Mouse (Mus musculus): ENCODE data around the gene Mbnl1.
A peak's percentile ranks its signal among the peaks of the same experiment; 100 is the strongest.
"Not testable (repeated sequence)": the region's sequence is repeated elsewhere in the genome, so short reads cannot be mapped to it uniquely, and the experiment has no call there.

The Mbnl1 gene

DNA sequence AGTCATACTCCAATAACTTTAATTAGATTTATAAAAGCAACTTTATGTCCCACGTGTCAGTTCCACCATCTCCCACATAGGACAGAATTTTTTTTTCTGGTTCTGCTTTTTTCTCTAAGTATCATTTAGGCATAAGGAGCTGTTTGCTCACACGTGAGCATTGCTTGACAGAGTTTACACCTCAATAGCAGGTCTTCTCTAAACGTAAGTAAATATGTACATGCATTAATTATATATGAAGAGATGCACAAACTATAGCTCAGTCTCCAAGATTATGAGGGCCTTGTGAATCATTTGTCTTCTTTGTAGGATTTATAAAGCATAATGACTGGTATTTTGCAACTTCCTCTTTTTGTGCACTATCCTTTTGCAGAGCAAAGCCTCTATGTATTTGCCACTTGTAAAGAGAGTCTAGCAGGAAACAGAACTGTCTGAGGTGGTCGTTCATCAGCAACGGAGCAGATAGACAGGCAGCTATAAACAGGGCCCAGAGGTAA, at the start of gene Mbnl1:
TSS of gene Mbnl1 (plus strand) at position 150 of the 497 bp plus-strand sequence.
- DNase-seq (ENCODE audit: low spot score in 2 of 2) = no peak

DNA sequence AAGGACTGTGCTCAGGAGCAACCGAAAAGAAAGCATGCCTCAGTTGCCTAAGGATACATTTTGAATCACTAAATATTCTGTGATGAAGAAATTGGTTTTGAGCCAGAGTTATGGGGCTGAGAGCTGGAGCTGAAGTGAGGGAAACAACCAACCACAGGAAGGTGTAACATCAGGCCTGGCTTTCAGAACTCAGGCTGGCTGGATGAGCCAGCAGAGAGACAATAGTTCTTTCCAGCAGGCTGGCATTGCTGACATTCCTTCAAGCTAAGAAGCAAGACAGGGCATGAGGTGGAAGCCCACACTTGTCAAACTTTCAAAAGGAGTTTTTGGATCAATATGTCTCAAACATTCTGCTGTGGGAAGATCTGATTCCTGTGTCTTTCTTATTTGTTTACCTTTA, 48.5 kb upstream of the Mbnl1 start:
- DNase-seq (ENCODE audit: low spot score in 2 of 2) = no peak

DNA sequence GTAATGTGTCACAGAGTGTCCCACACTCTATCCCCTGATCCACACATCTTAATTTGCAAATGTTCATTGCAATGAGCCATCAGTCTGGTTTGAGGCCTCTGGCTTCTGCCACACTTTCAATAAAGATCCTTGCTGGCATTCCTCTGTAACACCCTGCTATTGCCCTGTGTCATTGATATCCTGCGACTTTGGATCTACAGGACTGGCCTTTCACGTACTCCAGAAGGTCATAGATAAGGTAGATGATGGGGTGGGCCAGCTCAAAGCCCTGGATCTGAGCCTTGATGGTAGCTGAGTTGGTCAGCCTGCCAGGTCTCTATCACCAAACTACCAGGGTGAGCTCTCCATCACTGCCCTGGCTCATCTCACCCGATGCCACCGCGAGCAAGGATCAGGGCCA, 43.6 kb upstream of the Mbnl1 start:
- no peak for DNase-seq (ENCODE audit: low spot score in 2 of 2)

DNA sequence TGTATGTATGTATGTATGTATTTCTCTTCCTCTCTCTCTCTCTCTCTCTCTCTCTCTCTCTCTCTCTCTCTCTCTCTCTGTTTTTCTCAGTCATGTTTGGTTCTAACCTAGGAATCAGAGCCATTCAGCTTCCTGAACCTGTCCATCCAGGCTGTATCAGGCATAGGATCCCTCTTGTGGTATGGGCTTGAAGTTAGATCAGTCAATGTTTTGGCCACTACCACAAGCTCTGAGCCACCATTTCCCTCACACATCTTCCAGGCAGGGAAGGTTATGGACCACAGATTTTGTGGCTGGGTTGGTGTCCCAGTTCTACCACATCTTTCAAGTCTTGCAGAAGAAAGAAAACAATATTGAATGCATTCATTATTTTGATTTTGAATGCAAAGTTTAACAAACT, 35.4 kb upstream of the Mbnl1 start:
- no peak for DNase-seq (ENCODE audit: low spot score in 2 of 2)

DNA sequence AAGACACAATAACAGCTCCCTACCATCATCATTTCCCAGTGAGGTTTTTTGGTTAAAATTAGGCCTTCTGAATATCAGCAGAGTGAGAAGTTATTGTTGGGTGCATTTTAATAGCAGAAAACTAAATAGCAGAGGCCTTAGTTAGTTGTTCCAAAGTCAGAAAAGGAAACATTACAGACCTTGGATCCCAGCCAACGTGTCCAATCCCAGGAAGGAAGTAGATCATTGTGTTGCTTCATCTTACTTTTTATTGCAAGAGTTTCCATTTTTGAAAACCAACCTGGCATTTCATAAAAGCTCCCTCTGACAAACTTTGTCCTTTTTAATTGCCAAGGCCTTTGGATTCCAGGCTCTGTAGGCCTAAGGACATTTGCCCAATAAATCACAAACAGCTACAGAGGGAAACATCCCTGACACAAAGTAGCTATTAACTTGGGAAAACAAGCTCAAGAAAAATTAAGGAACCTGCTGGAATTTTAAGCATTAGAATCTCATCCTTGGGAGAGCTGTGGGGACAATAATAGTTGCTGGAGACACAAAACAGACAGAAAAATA, 34.9 kb upstream of the Mbnl1 start:
- DNase-seq (ENCODE audit: low spot score in 2 of 2) = peak in 1 of 2 experiments; percentile 22

DNA sequence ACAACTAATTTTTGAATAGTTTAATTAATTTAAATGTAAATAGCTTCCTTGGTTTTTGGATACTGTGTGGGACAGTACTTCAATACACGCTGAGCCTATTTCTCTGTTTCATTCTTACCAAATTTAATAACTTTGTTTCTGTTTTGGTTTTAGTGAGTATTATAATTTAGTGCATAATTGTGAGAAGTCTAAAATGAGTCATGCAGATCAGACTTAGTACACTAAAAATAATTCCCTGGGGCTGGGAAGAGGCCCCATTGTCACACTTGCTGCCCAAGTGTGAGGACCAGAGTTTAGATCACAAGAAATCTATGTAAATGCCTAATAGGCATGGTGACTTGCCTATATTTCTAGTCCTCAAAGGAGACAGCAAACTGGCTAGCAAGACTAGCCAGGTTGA, 33.9 kb upstream of the Mbnl1 start:
- no peak for DNase-seq (ENCODE audit: low spot score in 2 of 2)

DNA sequence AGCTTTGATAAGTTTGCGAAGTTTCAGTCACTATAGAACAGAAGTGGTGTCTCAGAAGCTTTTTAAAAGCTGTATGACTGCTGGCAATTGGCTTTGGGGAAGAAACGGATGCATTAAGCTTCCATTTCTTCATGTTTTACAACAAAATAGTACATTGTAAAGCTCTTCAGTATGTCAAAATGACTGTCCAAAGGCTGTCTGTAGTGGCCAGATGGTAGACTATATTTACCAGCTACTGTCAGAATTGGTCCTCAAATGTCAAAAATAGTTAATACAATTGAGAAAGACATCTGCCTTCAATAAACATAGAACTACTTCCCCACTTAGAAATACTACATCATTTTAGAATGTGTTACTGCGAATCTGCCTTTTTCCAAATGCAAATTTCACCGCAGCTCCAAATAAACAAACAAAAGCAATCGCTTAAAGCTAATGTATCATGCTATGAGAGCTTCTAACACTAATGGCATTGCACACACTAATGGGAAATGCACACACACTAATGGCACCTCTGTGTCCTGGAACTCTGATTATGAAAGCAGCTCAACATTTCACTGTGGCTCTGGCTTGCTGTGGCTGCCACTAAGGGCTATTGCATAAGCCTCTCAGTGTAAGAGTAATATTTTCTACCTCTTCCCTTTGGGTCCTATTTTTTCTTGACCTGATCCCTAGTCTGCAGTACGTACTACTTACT, 10.7 kb upstream of the Mbnl1 start:
- DNase-seq (ENCODE audit: low spot score in 2 of 2) = no peak

DNA sequence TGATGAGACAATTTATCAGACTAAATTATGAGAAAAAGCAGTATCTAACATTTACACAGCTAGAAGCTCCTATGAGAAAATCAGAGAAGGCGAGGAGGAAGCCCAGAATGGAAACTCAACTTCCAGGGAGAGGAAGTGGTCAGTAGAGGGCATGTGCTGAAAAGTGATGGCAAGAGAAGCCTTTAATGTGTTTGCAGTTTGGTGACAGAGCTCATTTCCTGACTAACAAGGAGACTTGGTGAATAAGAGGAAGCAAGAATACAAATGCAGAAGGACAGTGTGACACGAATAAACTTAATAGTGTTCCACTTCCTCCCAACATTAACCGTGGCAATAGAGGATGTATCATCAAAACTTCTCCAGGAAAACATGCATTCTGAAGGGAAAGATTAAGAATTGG, 4.0 kb upstream of the Mbnl1 start:
- not testable (repeated sequence) for DNase-seq (ENCODE audit: low spot score in 2 of 2)

DNA sequence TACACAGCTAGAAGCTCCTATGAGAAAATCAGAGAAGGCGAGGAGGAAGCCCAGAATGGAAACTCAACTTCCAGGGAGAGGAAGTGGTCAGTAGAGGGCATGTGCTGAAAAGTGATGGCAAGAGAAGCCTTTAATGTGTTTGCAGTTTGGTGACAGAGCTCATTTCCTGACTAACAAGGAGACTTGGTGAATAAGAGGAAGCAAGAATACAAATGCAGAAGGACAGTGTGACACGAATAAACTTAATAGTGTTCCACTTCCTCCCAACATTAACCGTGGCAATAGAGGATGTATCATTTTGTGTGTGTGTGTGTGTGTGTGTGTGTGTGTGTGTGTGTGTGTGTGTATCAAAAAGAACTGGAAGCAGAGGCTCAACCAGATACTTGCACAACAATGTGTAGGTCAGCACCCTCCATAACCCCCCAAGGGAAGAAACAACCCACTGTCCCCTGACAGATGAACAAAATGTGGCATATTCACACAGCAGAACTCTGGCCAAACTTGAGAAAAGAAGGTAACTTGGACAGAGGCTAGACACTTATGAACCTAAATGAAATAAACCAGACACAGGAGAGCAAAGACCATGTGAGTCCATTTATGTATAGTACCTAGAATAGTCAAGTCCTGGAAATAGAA, 3.3 kb upstream of the Mbnl1 start:
- not testable (repeated sequence) for DNase-seq (ENCODE audit: low spot score in 2 of 2)

DNA sequence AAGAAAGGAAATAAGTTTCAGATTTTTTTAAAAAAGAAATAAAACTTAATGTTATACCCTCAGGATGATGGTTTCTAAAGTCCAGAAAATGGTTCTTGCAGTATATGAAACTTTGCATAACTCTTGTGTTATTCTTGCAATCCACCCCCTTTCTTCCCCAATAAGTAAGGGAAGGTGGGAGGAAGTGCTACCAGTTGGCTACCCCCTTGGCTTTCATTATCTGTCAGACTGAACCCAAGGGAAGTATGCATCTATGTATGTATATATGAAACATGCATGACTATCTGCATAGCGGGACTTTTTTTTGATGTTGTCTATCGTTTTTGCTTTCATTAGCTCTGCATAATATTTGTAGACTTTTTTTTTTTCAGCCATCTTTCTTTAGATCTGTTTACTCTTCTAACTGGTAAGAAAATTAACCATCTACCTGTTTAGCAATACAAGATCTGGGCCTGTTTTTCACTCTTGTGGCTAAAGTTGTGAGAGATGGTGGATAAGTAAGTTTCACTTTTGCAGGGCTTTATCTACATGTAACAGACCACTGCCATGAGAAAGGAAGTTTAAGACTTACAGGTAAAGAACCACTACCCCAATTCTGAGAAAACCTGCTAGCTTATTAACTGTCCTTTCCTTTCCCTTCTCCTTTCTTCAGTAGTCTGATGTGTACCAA, 484 bp upstream of the Mbnl1 start:
- no peak for DNase-seq (ENCODE audit: low spot score in 2 of 2)

DNA sequence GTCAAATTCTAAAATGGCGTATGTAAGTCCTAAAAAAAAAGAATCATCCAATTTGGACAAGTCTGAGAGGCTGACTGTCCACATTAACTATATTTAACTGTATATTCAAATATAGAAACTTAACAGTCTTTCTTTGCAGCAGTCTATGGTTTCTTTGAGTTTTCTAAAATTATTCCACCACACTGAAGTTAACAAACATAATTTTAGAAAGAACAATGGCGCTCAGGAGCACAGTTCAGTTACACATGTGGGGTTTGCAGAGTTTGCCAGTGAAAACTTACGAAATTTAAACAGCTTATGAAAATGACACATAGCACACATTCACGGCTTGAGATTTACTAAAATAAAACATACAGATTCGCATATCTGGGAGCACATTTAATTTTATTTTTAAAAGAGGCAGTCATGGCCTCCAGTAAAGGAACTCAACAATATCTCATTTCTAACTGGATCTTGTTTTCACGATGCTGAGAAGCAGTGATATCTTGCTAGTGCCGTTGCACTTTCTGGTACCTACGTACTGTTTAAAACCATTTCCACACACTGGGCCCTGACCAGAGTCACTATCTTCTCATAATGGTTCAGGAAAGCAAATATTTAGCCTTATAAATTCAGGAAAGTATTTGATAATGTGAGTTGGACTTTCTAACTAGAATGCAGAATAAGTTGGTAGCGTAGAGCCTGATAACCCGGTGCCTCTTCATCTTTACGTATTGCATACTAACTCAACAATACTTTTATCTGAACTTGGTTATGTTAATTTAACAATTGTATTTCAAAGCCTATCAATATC, 1.4 kb downstream of the Mbnl1 start:
- DNase-seq (ENCODE audit: low spot score in 2 of 2) = no peak

DNA sequence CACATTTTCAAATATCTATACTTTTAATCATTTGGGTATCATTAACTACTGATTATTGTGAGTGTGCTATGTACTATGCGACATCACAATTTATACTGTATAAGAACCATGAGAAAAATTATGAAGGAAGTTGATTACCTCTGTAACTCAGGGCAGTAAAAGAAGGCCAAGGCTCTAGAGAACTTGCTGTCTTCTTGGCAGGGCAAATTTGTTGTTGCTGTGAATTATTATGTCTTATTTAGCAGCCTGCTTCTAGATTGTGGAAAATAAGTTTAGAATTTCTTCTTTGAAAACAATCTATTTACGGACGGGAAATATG, 2.0 kb downstream of the Mbnl1 start:
- DNase-seq (ENCODE audit: low spot score in 2 of 2) = no peak

DNA sequence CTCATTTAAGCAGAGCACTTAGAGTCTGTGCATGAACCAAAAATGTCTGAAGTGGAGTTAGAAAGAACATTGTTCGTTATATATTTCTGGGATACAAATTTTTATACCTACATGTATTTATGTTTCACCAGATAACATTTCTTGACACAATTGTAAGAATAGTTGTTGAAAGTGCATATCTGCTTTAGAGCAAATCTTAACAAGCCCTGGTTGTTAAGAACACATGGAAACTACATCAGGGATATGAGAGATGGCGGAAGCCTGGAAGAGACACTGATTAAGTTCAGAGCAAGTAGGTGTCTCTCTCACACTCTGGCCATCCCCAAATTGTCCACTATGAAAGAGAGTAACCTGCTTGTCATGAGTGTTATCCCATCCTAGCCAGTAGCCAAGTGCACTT, 2.4 kb downstream of the Mbnl1 start:
- no peak for DNase-seq (ENCODE audit: low spot score in 2 of 2)

DNA sequence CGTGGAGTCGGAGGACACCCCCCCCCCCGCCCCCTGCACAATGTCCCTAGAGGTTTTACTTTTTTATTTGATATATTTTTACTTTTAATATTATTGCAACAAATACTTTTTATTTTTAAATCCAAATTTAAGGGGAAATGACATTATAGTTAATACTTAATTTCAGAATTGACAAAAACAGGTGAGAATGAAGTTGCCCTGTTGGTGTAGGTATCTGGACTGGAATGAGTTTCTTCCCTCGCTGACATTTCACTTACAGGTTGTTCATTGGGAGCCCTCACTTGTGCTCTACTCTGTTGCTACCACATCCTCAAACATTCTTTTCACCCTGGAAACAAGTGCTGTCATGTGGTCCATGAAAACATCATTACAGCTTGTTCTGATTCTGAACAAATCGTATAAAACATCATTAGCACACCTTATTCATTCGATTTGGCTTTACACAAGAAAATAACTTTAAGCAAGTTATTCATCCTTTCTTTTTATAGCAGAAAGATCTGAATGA, 4.2 kb downstream of the Mbnl1 start:
- DNase-seq (ENCODE audit: low spot score in 2 of 2) = no peak

DNA sequence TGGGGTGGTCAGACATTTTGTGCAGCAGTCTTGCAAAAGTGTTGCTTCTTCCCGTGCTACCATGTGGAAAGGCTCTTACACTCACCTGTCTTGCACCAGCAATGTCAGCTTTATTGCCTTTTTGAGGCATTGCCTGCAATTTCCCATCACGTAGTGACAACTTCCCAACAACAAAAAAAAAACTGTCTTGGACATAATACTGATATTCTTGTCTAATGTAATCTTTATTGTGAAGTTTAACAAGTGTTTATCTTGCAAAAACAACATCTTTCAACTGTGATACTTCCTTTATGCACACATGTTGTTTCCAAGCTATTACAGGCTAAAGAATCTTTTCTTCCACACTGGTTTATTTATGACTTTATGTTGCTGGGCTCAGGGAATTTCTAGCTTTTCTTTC, 5.8 kb downstream of the Mbnl1 start:
- DNase-seq (ENCODE audit: low spot score in 2 of 2) = no peak

DNA sequence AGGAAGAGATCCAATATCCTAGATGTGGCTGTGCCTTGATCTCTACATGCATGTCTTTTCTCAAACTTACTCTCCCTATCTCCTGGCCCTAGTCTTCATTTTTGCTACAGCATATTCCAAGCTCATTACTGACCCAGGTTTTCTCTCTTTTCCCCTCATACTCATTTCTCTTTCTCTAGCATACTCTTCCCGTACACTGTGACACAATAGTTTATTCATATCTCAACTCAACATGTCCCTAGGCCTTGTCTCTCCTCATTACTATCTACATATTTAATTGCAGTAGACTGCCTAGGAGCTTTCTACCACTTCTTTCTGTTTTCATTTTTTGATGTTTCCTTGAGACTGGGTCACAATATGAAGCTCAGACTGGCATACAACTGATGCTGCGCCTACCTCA, 8.1 kb downstream of the Mbnl1 start:
- no peak for DNase-seq (ENCODE audit: low spot score in 2 of 2)

DNA sequence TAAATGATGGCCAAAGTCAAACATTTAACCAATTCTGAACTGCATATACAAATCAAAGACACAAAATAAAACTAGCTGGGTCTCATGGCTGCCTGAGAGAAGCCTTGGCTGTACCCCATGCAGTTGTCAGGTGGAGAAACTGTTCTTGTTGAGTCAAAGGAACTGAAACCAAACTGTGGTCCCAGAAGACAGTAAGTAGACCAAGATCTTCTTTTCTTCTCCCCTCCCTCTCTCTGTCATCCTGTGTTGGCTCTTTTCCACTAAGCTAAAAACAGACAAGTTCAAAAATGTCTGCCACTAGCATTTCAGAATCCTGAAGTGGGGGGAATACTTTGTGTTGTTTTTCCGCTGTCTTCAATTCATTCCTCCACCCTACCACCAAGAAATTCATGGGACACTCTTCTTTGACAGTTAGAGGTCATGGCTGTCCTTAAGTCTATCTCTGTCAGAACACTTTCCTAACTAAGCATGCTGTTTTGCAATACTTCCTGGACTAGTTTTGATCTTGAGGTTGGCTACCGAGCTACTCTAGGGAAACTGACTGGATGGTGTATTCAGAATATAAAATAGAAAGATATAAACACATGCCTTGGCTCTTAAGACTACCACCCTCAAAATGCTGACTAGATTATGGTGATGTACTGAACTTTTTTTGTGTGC, 9.2 kb downstream of the Mbnl1 start:
- no peak for DNase-seq (ENCODE audit: low spot score in 2 of 2)

DNA sequence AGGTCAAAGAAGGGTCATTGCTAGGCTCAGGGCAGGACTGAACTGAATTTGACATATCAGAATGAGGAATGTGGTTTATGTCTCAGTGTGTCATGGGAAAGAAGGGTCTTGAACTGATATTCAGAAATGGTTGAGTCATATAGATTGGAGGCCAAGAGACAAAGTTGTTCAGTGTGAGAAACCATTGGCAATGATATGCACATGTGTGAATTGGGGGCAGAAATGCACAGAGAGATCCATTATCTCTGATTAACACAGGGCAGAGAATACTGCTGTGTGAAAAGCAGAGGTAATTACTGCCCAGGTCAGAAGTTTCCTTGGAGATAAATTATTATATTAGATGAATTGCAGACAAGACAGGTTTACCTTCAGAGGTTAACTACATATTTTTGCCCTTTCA, 10.7 kb downstream of the Mbnl1 start:
- DNase-seq (ENCODE audit: low spot score in 2 of 2) = no peak

DNA sequence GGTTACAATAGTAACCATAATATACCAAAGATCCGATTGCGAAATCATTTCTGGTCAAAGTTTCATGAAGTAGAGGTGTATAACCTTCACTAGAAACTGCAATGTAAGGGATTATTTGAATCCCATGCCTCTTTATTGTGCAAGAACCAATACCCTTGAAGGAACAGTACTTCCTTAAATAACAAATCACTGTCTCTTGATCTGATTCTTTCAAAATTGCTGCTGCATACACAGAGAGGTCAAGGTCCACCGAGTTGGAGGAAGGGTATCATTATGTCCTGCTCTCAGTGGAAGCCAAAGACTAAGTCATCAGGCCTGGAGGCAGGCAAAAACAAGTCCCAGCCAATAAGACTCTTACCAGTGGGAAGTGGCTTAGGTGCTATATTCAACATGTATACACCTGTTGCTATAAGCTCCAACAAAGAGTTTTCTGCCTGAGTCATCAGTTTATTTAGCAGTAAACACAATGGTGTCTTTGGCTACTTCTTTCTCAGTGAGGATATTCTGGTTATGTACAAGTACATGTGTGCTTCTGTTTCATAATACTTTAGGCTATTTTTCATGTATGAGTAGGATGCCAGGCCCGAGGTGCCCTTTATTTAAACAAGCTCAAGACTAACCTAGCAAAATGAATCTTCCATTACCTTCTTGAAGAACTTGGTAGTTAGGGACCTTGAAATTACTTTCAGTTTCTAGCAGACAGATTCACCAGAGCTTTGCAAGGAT, 13.5 kb downstream of the Mbnl1 start:
- DNase-seq (ENCODE audit: low spot score in 2 of 2) = no peak

DNA sequence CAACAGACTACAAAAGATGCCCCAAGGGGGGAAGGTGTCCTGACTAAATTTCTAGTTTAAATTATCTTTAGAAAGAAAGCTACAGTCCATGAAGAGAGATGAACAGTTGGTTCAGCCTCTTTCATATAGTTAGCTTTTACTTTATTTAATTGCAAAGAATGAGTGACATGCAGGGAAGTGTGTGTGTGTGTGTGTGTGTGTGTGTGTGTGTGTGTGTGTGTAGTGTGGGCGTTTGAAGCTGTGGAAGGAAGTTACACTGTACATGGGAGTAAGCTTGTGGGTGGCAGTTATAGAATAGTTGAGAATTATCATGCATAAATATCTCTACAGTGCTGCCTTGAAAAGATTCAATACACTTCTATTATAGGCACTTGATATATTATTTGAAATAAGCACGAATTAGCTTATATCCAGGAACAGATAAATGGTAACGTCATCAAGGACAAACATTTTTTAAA, 14.1 kb downstream of the Mbnl1 start:
- DNase-seq (ENCODE audit: low spot score in 2 of 2) = no peak

DNA sequence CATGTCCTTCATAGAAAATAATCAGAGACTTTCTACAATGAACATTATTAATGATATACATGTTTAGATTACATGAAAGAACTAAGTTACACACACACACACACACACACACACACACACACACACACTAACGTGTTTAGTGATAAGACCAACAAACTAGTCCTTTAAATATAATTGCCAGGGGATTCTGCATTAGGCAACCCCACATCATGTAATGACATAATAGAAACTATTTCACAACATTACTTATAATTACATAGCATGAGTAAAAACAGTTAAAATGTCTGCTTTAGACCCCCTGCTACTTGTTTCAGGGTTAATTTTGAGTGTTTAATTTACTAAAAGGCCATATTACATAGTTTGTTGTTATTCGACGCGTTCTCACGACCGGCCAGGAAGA, 16.9 kb downstream of the Mbnl1 start:
- DNase-seq (ENCODE audit: low spot score in 2 of 2) = no peak
